Mouse (Mus musculus): ENCODE data around the gene Gm10282.

GRCm38 (mm10) chr8:72271051-72271660, 33.9 kb downstream of the Gm10282 start:
- TF ChIP-seq CTCF (IDR thresholded peaks at IDR 0.05; ENCODE audit: low read depth, low read length) (no peak), POLR2A (IDR thresholded peaks at IDR 0.05; ENCODE audit: borderline replicate concordance, low read depth, low read length) (no peak)
